Mouse (Mus musculus) embryonic fibroblast, embryonic 13.5 days (primary cell): Measurements from ENCODE around the gene Fcnb.

Source experiments
- CTCF ChIP-seq: IDR thresholded peaks from 2 replicates; pipeline ENCODE4 v1.5.1; 2011; ENCODE audit warnings: mild to moderate bottlenecking, control low read depth, low read length, moderate library complexity, borderline replicate concordance; ENCODE audit not compliant: insufficient read depth
- POLR2A ChIP-seq: IDR thresholded peaks from 2 replicates; pipeline ENCODE4 v1.6.1; 2011; ENCODE audit warnings: low read depth, mild to moderate bottlenecking, control low read depth, low read length, moderate library complexity

DNA sequence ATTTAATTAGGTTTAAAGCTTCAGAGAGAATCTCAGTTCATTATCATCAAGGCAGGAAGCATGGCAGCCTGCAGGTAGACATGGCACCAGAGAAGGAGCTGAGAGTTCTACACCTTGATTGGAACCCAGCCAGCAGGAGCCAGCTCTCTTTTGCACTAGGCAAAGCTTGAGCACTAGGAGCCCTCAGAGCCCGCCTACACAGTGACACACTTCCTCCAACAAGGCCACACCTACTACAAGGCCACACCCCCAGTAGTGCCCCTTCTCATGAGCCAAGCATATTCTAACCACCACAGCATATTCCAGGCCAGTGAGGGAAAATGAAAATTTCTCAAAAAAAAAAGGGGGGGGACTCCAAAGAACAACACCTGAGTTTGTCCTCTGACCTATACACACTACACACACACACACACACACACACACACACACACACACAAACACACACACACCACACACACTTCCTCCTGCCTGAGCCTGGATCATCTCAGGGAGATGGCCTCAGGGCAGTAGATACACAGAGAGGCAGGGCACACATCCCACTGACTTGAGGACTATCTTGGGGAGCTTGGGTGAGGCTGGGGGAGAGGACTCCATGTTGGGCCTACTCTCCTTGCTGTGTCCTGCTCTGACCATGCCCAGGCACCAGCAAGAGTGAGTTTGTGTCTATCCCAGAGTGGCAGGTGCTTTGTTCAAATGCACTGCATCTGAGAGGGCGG lies 16.7 kb downstream of the Fcnb start:
- TF ChIP-seq CTCF: no peak
- no peak for TF ChIP-seq POLR2A
